Mouse (Mus musculus) embryo, embryonic 10.5 days (tissue): Measurements from ENCODE around the gene Sun5.

Source experiments
- DNase-seq: peaks from one replicate; pipeline ENCODE4 v3.0.0-alpha.2; 2015; ENCODE audit warnings: low spot score

Sun5 gene

GRCm38 (mm10) chr2:153809921-153810320 is 61.0 kb downstream of the Sun5 start:
- no peak for DNase-seq

GRCm38 (mm10) chr2:153808841-153809240 is 62.0 kb downstream of the Sun5 start:
- DNase-seq = no peak

GRCm38 (mm10) chr2:153808146-153808545 is 62.7 kb downstream of the Sun5 start:
- no peak for DNase-seq

- DNase-seq = peak; percentile 74
These were observed 63.4 kb downstream of the Sun5 start for GRCm38 (mm10) chr2:153807464-153807863.
